Mouse (Mus musculus) R1 (cell line): ENCODE data around the gene Qsox2.

ENCODE experiments used
- DNase-seq: peaks from one replicate; pipeline ENCODE4 v3.0.0-alpha.2; 2018; ENCODE audit warnings: low read depth, low spot score

The Qsox2 gene

GRCm38 (mm10) chr2:26237290-26237782 is at the start of gene Qsox2:
Qsox2 (minus strand) TSS chr2:26237525.
- peak; percentile 95 for DNase-seq

GRCm38 (mm10) chr2:26286391-26286790 is 49.1 kb upstream of the Qsox2 start:
- DNase-seq = no peak

DNA sequence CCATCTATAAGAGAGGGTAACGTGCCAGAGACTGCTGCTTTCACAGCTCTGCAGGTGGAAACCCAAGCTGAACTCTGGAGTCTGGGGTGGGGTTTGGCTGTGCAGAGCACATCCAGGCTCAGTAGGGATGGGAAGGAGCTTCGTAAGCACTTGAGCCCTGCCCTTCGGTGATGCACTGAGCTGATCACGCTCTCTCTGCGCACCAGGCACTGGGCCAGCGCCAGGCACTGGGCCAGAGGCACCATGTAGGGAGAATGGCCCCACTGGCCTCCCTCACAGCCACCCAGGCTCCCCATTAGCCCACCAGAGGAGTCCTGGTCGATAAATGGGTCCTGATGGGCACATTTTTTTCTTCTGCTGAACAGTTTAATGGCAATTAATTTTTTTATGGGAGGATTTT is 48.5 kb upstream of the Qsox2 start:
- no peak for DNase-seq

DNA sequence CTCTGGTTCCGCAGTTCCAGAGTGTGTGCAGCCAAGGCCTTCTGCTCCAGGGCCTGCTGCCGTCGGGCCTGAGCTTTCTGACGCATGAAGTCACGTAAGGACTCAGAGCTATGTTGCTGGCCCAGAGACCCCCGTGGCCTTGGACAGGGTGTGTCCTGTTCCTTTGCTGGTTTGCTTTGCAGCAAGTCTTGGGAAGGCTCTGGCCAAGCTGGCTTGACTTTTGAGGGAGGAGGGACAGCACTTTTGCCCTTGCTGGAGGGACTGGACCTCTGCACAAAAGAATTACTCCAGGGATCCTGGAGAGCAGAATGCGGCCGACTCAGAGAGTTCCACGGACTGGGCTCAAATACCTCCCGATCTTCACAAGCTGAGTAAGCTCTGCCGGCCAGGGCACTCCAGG is 43.3 kb upstream of the Qsox2 start:
- DNase-seq = no peak

GRCm38 (mm10) chr2:26279712-26280111 is 42.4 kb upstream of the Qsox2 start:
- no peak for DNase-seq

- peak; percentile 62 for DNase-seq
These were observed 36.3 kb upstream of the Qsox2 start for GRCm38 (mm10) chr2:26273611-26274010.

GRCm38 (mm10) chr2:26268216-26268615 is 30.9 kb upstream of the Qsox2 start:
- no peak for DNase-seq

DNA sequence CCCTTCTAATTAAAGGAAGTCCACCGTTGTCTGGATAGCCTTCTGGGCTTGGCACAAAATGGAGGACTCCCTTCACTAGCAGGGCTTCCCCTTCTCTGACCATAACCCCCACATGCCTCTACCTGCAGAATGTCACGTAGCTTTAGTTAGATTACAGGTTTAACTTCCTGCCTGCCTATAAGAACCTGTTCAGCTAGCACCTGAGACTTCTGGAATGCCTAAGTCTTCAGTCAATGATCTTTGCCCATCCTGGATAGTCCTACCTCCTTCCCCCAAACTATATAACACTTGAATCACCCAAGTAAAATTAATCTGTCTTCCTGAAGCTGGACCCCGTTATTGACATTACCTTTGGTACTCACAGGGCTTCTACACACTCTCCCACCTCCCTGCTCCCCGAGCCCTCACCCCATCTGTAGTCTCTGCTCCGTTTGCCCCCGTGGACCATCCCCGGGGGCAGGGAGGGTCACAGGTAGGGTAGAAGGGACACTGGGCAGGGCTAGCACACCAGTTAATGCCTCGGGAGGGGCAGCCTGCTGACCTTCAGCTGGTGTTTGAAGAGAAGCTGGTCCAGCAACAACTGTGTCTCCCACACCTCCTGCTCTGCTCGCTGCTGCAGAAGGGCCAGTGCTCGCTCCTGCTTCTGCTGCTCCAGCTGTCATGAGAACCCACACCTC is 28.9 kb upstream of the Qsox2 start:
- DNase-seq = no peak

GRCm38 (mm10) chr2:26265095-26265494 is 27.8 kb upstream of the Qsox2 start:
- no peak for DNase-seq

- DNase-seq = no peak
These were observed 27.3 kb upstream of the Qsox2 start for GRCm38 (mm10) chr2:26264646-26265045.

- DNase-seq = no peak
These were observed 20.2 kb upstream of the Qsox2 start for GRCm38 (mm10) chr2:26257315-26258096.

DNA sequence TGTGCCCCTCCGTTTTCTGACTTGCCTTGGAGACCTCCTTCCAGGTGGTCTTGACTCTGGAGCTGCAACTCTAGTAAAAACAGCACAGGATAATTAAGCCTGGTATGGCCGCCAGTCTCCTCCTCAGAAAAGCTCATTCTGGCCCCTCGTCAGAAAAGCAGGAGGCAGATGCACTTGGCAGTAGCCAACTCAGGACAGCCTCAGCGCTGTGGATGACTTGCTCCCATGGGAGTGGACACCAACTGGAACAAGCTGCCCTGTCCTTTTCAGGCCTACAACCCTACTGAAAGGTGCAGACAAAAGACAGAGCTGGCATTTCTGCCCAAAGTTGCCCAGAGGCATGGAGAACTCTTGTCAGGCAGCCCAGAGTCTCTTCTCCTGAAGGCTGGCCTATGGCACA is 17.5 kb upstream of the Qsox2 start:
- no peak for DNase-seq

DNA sequence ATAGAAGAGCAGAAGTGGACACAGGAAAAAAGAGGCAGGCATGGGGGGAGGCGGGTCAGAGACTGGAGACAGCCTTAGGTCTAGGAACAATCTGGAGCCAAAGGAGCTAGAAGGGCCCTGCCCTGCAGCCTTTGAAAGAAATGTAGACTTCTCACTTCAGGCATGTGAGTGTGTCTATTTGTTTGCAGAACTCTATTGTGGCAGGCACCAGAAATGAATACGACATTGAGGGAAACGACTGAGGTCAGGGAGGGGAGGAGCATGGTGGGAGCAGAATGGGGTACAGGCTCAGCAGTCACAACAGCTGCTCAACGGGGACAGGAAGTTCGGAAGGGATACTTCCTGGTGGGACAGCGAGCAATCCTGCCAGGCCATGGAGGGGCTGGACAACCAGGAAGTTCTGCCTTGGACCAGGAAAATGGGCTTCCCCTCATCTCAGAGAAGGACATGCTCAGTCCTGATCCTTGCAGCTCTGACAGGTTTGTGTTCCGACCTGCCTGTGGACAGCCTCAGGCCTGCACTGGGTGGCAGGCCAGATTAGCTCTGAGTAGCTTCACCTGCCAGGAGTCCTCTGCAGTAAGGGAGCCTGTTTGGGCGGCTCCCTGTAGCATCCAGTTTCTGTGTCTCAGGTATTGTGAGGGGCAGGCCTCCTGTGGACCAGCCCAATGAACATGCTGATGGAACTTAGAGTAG is 15.3 kb upstream of the Qsox2 start:
- DNase-seq = peak; percentile 59

- no peak for DNase-seq
These were observed 10.2 kb upstream of the Qsox2 start for GRCm38 (mm10) chr2:26247531-26247930.

GRCm38 (mm10) chr2:26240841-26241240 is 3.5 kb upstream of the Qsox2 start:
- DNase-seq = no peak

GRCm38 (mm10) chr2:26240330-26240729 is 3.0 kb upstream of the Qsox2 start:
- DNase-seq = no peak

- DNase-seq = no peak
These were observed 540 bp downstream of the Qsox2 start for GRCm38 (mm10) chr2:26236681-26237289.

DNA sequence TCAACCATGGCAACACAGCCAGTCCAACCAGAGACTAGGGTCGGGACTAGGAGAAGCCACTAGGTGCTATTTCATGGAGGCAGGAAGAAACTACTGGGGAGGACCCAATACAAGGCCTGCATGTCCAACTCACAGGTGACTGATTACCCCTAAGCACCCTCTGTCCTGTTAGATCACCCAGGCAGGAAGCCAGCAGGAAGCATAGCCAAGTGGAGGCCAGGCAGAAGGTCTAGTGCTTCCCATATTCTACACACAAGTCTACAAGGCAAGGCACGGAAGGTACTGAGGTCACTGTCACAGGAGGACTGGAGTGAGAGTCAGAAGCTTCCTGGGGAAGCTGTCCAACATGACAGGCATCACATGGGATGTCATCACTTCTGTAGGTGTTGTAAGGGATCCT is 2.6 kb downstream of the Qsox2 start:
- no peak for DNase-seq

DNA sequence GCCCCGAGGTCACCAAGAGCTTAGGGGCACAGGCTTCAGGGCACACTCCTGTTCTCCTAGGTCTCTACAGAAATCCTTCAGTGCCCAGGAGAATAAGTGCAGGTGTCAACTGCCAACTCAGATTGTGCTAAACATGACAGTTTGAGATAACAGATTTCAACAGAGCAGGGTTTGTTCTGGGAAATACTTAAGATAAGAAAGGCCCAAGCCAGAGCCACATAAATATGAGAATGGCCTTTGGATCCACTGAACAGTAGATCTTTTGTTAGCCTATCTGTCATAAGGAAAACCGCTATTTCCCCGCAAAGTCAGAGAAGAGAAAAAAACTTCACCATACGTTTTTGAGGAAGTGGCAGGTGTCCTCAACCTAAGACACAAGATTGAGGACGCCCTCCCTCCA is 3.1 kb downstream of the Qsox2 start:
- no peak for DNase-seq

DNA sequence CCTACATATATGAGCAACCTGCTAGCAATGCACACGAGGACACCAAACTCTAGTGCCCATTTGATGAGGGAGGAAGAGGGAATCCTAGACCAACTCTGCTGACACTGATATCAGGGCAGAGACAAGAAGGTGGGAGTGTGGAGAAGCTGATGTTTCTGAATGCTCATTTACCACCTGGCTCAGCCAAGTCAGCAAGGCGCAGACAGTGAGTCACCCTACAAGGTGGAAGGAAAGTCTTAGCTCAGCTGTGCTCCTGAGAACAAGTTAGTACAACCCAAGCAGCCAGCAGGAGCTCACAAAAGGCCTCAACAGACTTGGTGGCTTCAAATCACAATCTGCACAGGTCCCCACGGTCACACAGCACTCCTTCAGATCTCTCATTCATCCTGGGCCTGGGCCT is 6.0 kb downstream of the Qsox2 start:
- no peak for DNase-seq

GRCm38 (mm10) chr2:26230253-26230652 is 7.1 kb downstream of the Qsox2 start:
- no peak for DNase-seq

DNA sequence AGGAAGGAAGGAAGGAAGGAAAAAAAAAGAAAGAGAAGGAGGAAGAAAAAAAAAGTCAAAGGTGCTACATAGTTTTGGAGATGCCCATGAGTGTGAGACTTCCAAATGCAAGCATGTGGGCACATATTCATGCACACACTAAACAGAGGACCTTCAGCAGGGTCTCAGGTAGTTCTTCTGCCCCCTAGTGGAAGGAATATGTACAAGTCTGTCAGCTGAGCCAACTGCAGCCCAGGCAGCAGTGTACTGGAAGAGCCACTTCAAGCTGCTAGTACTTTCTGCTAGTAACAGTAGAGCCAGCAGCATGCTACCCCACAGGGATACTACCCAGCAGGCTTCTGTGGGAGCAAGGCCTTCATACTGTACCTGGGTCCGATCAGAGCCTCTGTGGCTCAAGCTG is 9.5 kb downstream of the Qsox2 start:
- DNase-seq = peak; percentile 80
